Mouse (Mus musculus) right cerebral cortex, postnatal 36 days (tissue): ENCODE data around the gene Cd81.

ENCODE experiments used
- DNase-seq, 2 experiments: peaks; one replicate each; pipeline ENCODE4 v3.0.0; 2022; ENCODE audit warnings: low spot score in 2 of 2, mixed read lengths in 1 of 2

Cd81 gene

GRCm38 (mm10) chr7:143112395-143112794 is 59.9 kb downstream of the Cd81 start:
- no peak for DNase-seq

GRCm38 (mm10) chr7:143114773-143115172 is 62.2 kb downstream of the Cd81 start:
- no peak for DNase-seq

DNA sequence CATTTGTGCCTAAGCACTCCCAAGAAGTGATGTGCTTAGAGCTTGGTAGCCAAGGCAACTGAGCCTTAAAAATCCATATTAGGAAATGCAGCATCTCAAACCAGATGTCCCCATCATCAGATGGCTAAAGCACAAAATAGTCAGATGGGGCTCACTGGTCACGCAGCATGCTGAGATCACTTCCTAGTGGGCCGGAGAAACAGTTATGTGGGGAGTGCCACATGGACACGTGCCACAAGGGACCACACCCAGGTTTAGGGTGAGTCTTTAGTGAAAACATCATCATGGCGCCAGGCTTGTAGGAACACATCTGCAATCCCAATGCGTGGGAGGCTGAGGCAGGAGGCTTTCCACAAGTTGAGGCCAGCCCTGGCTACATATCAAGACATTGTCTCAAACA is 64.0 kb downstream of the Cd81 start:
- no peak for DNase-seq
